Mouse (Mus musculus) lung, postnatal 0 days (tissue): ENCODE data around the gene Zswim4. TPM values are rescaled to one million over a fixed set of nuclear protein-coding genes. Genes with fewer than 3 reads are reported as not detected.
A peak's percentile ranks its signal among the peaks of the same experiment; 100 is the strongest.

Source experiments
- ATAC-seq: fragments of 200-750 bp; cut with Nextera tagmentation; 2 replicates; pipeline ENCODE4 v1.8.0; 2017; ENCODE audit warnings: moderate library complexity
- DNase-seq: peaks from one replicate; pipeline ENCODE4 v3.0.0-alpha.2; 2016; ENCODE audit warnings: low spot score
- H3K27ac ChIP-seq: fragments of 300-500 bp; sonication (generic); 2 replicates; pipeline ENCODE4 v1.5.1; 2014; ENCODE audit warnings: antibody characterized with exemption, mild to moderate bottlenecking, low read length, mixed read lengths
- H3K27me3 ChIP-seq: fragments of 300-500 bp; sonication (generic); replicated peaks from 2 replicates; pipeline ENCODE4 v1.6.1; 2014; ENCODE audit warnings: low read length, mixed read lengths; ENCODE audit not compliant: insufficient read depth
- H3K36me3 ChIP-seq: fragments of 300-500 bp; sonication (generic); 2 replicates; pipeline ENCODE4 v1.6.1; 2014; ENCODE audit warnings: low read length, mixed read lengths; ENCODE audit not compliant: insufficient read depth
- H3K4me1 ChIP-seq: fragments of 300-500 bp; sonication (generic); 2 replicates; pipeline ENCODE4 v1.6.1; 2014; ENCODE audit warnings: antibody characterized with exemption, low read depth, low read length, mixed read lengths; ENCODE audit not compliant: insufficient read depth
- H3K4me2 ChIP-seq: fragments of 300-500 bp; sonication (generic); replicated peaks from 2 replicates; pipeline ENCODE4 v1.6.1; 2014; ENCODE audit warnings: low read depth, mild to moderate bottlenecking, low read length, moderate library complexity, mixed read lengths
- H3K4me3 ChIP-seq: fragments of 300-500 bp; sonication (generic); 2 replicates; pipeline ENCODE4 v1.5.1; 2014; ENCODE audit warnings: low read depth, low read length
- H3K9ac ChIP-seq: fragments of 300-500 bp; sonication (generic); replicated peaks from 2 replicates; pipeline ENCODE4 v1.6.1; 2014; ENCODE audit warnings: low read depth, mild to moderate bottlenecking
- H3K9me3 ChIP-seq: fragments of 300-500 bp; sonication (generic); 2 replicates; pipeline ENCODE4 v1.6.1; 2016; ENCODE audit warnings: low read length, mixed read lengths
- CTCF ChIP-seq: IDR thresholded peaks from 2 replicates; pipeline ENCODE4 v1.5.1; 2016; ENCODE audit warnings: antibody characterized with exemption, mild to moderate bottlenecking
- EP300 ChIP-seq: IDR thresholded peaks from 2 replicates; pipeline ENCODE4 v1.6.1; 2016; ENCODE audit warnings: antibody characterized with exemption, mild to moderate bottlenecking, control low read depth
- WGBS: fragments of 180-500 bp; shearing (Covaris S2); extraction: QIAGEN DNeasy Blood & Tissue Kit; methylation state at CpG from one replicate; pipeline ENCODE4 v1.1.7; 2014; 5-methylcytosine and 5-hydroxymethylcytosine counted together
- polyA plus RNA-seq: library from polyadenylated mRNA; unstranded; fragments of >200 nt; fragmentation: Nextera tagmentation; extraction: Ambion mirVana; gene quantifications from 2 replicates; pipeline ENCODE4 v1.2.1, GENCODE M21; 2015

Zswim4 gene
- polyA plus RNA-seq, 1 experiment from 2014 or later: 7.8 TPM

DNA sequence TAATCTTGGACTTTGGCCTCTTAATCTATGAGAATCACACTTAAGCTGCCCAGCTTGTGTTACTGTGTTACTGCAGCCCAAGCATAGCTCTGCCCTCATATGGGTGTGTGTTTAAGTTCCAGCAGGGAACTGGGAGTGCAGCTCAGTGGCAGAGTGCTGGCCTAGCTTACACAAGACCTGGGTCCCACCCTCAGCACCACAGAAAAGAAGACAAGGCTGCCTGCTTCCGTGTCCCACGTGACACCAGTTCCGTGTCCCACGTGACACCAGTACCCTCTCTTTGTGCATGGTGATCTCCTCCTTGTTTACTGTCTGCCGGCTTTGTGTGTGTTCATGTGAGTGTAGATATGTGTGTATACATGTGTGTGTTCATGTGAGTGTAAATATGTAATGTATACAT lies 18.7 kb downstream of the Zswim4 start:
- no peak overlapping the region for H3K9ac ChIP-seq
- H3K4me3 ChIP-seq: no peak overlapping the region
- H3K27ac ChIP-seq: no peak overlapping the region
- no peak for DNase-seq
- no peaks in the 10 kb centered on the region for H3K9me3 ChIP-seq
- no peak overlapping the region for H3K4me2 ChIP-seq
- H3K27me3 ChIP-seq: no peaks in the 10 kb centered on the region
- peaks cover 45% of the 10 kb centered on the region for H3K36me3 ChIP-seq
- no peak for ATAC-seq
- 90% methylated on average over 5 of the region's 5 CpGs for WGBS
- H3K4me1 ChIP-seq: no peaks in the 10 kb centered on the region
- TF ChIP-seq EP300 (no peak), CTCF (no peak)

GRCm38 (mm10) chr8:84217206-84217605 lies 19.6 kb downstream of the Zswim4 start:
- Histone ChIP-seq H3K27me3 (no peaks in the 10 kb centered on the region), H3K9ac (no peak overlapping the region), H3K27ac (no peak overlapping the region), H3K4me1 (no peaks in the 10 kb centered on the region), H3K4me2 (no peak overlapping the region), H3K36me3 (peaks cover 44% of the 10 kb centered on the region), H3K4me3 (no peak overlapping the region), H3K9me3 (no peaks in the 10 kb centered on the region)
- no peak for DNase-seq
- WGBS: 96% methylated on average over 11 of the region's 11 CpGs
- ATAC-seq: no peak
- TF ChIP-seq EP300: no peak
- TF ChIP-seq CTCF: no peak

GRCm38 (mm10) chr8:84213277-84213676 lies 23.6 kb downstream of the Zswim4 start:
- H3K27ac ChIP-seq: no peak overlapping the region
- 88% methylated on average over 4 of the region's 4 CpGs for WGBS
- H3K27me3 ChIP-seq: no peaks in the 10 kb centered on the region
- no peak overlapping the region for H3K4me3 ChIP-seq
- H3K9me3 ChIP-seq: no peaks in the 10 kb centered on the region
- peaks cover 48% of the 10 kb centered on the region for H3K36me3 ChIP-seq
- no peak overlapping the region for H3K4me2 ChIP-seq
- no peak for DNase-seq
- H3K4me1 ChIP-seq: no peaks in the 10 kb centered on the region
- no peak overlapping the region for H3K9ac ChIP-seq
- no peak for TF ChIP-seq CTCF
- no peak for TF ChIP-seq EP300
- ATAC-seq: no peak

GRCm38 (mm10) chr8:84211881-84212563 lies 24.8 kb downstream of the Zswim4 start:
- H3K4me1 ChIP-seq: no peaks in the 10 kb centered on the region; the same call in 1 of the 2 replicates
- H3K9me3 ChIP-seq: no peaks in the 10 kb centered on the region
- no peak overlapping the region for H3K27ac ChIP-seq
- DNase-seq (no peak), ATAC-seq (no peak)
- H3K4me3 ChIP-seq: no peak overlapping the region
- TF ChIP-seq CTCF (no peak), EP300 (no peak)
- no peak overlapping the region for H3K4me2 ChIP-seq
- H3K9ac ChIP-seq: no peak overlapping the region
- 80% methylated on average over 31 of the region's 31 CpGs for WGBS
- H3K27me3 ChIP-seq: no peaks in the 10 kb centered on the region
- H3K36me3 ChIP-seq: peaks cover 43% of the 10 kb centered on the region

DNA sequence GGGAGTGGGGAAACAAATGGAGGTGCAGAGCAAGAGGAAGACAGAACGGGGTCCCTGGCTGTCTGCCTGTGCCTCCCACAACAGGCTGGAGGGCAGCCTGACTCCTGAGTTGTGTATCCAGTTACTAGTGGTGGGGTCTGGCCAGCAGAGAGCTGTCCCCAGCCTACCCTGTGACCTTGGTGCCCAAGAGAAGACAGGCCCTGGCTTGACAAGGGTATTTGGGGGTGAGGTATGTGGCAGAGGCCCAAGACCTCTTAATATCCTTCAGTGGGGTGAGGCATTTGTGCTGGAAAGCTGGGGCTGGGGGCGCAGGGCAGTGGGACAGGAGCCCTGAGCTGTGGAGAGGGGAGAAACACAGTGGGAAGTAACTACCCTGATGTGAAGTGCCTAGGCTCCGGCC lies 25.7 kb downstream of the Zswim4 start:
- Histone ChIP-seq H3K27me3 (no peaks in the 10 kb centered on the region), H3K4me3 (no peak overlapping the region), H3K9me3 (no peaks in the 10 kb centered on the region), H3K36me3 (peaks cover 45% of the 10 kb centered on the region), H3K4me1 (no peaks in the 10 kb centered on the region; the same call in 1 of the 2 replicates), H3K9ac (no peak overlapping the region), H3K4me2 (no peak overlapping the region), H3K27ac (no peak overlapping the region)
- TF ChIP-seq EP300 (no peak), CTCF (no peak)
- ATAC-seq (no peak), DNase-seq (no peak)
- 93% methylated on average over 3 of the region's 3 CpGs for WGBS

- 60% methylated on average over 32 of the region's 34 CpGs for WGBS
- Histone ChIP-seq H3K27me3 (no peaks in the 10 kb centered on the region), H3K36me3 (peaks cover 45% of the 10 kb centered on the region), H3K9ac (no peak overlapping the region), H3K27ac (0 out of 2 replicates have a peak overlapping the region, but pooled peaks have one; percentile 1), H3K4me2 (no peak overlapping the region), H3K9me3 (no peaks in the 10 kb centered on the region), H3K4me1 (no peaks in the 10 kb centered on the region; the same call in 1 of the 2 replicates), H3K4me3 (no peak overlapping the region)
- ATAC-seq (peak; percentile 43), DNase-seq (peak; percentile 76)
- TF ChIP-seq CTCF: peak; percentile 91
- TF ChIP-seq EP300: no peak
Observed at GRCm38 (mm10) chr8:84210167-84210791, 26.6 kb downstream of the Zswim4 start.
